Mouse (Mus musculus): ENCODE measurements around the gene Unc79.

The Unc79 gene

DNA sequence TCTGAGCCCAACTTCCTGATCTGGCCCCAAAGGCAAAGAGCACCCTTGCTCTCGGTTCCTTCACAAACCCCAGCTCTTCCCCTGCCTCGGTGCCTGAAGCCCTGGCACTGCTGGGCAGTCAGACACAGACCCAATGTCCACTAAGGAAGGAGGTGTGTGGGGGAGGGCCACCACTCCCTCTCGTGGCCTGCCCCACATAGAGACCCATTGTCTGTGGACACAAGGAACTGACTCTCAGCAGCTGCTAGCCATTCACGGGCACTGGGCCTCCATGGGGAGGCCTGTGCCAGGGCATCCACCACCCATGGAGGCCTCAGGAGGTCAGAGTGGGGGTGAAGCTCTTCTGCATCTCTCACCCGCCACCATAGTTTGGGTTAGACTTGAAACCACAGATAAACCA lies 262.4 kb downstream of the Unc79 start:
- DNase-seq, result peak in 1 of 2 experiments; percentile 30

DNA sequence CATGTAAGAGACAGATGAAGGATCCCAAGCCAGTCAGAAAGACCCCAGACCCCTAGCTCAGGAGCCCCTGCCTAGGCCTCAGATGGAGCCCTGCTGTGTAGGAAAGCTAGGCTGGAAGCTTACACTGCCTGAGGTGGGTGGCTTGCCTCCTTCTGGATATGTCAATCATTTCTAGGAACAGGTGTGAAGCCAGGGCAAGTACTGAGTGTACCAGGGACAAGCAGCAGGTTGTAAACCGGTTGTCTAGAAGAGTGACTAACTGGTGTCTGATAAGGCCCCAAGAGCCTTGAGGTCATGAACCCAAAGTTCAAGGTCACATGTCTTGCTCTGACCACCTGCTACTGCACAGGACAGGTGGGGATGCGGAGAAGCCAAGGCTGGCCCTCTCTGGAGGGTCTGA lies 264.9 kb downstream of the Unc79 start:
- DNase-seq, result no peak

- no peak for DNase-seq
These were observed 265.6 kb downstream of the Unc79 start for GRCm38 (mm10) chr12:103214270-103214669.

DNA sequence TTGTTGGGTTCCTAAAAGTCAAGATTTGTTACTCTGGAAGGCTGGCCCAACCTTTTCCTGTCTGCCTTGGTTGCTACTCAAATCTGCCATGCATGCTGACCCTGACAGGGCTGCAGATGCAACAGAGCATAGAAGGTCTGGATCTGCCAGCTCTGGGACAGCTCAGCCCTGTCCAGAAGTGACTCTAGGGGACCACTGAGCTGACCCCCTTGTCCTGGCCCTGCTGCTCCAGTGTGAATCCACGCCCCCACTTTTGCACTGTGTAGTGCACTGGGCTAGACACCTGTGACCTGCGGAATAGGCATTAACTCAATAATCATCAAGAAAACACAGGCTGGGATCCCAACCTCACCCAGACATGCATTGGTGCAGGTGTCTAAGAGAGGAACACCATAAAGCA lies 266.1 kb downstream of the Unc79 start:
- DNase-seq, result no peak

DNA sequence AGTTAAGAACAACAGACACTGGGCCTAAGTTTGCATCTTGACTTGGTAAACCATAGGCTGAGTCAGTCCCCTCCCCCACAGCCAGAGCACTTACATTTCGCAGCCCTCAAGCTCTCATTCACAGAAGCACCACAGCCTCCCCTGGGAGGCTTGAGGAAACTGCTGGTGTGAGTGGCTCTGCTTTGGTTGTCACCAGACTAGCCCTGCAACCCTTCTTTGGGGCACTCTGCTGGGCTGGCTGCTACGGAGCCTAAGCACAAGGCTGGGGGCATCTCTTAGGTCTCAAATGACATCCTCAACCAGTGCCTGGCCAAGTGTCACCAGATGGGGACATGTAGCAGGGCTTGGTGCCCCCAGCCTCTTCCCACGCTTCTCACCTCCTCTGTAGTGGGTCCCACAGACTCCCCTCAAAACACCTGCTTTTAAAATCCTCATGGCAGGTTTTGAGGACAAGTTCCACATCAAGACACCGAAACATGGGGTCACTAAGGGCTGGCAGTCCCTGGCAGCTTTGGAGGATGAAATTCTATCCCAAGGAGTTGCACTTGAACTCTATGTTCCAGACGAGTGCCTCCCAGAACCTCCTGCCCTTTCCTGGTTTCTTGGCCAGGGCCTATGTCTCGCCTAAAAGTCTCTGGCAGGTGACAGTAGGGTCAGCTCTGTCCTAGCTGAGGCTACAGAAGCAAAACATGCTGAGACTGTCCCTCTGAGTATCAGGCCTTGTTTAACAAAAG lies 267.4 kb downstream of the Unc79 start:
- no peak for DNase-seq

GRCm38 (mm10) chr12:103223671-103224070 lies 275.0 kb downstream of the Unc79 start:
- DNase-seq, result no peak

DNA sequence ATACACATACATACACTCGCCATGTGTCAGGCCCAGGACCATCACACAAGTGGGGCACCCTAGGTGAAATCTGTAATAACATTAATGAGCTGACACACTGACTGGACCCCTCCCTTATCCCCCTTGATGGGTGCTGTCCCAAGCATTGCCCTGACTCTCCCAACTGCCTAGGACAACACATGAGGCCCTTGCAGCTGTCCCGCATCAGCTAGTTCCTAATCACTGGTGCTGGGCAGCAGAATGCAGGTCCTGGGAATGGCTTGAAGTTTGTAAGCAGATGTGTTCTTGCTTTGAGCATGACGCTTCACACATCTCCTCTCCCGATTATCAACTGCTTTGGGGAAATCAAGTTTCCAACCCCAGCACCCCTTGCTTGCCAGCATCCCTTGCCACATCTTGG lies 277.5 kb downstream of the Unc79 start:
- DNase-seq, result no peak

DNA sequence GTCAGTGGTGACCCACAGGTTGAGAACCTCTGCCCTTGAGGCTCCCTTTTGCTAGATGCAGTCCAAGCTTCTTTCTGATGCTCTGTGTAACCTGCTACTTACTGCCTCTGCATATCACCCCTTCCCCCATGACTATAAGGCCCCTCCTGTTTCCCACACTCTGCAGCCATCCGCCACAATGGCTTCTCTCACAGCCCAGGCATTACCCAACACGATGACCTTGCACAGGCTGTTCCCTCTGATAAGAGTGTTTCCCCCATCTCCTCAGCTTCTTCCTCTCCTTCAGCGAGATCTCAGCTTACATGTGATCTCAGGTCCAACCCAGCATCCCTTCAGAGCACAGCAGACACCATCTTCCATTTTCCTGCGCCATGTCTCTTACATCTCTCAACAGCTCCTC lies 280.4 kb downstream of the Unc79 start:
- DNase-seq, result no peak
